Mouse (Mus musculus): ENCODE results near the gene Stx1a.

- no peak for TF ChIP-seq EP300 (IDR thresholded peaks at IDR 0.05)
- no peak for TF ChIP-seq CTCF (IDR thresholded peaks at IDR 0.05)
Observed at GRCm38 (mm10) chr5:134977837-134978236, 45.4 kb upstream of the Stx1a start.
